Mouse (Mus musculus): ENCODE results near the gene Ppp1r15a.
"Not testable (repeated sequence)": the region's sequence is repeated elsewhere in the genome, so short reads cannot be mapped to it uniquely, and the experiment has no call there.

Ppp1r15a gene

DNA sequence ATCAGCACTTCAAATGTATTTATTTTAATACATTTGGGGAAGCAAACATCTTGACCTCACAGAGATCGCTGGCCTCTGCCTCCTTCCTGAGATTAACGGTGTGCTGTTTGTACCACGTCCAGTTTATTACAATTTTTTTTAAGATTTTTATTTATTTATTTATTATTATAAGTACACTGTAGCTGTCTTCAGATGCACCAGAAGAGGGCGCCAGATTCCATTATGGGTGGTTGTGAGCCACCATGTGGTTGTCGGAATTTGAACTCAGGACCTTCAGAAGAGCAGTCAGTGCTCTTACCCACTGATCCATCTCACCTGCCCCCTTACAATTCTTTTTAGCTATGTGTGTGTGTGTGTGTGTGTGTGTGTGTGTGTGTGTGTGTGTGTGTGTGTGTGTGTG lies 9.2 kb downstream of the Ppp1r15a start:
- not testable (repeated sequence) for DNase-seq

DNA sequence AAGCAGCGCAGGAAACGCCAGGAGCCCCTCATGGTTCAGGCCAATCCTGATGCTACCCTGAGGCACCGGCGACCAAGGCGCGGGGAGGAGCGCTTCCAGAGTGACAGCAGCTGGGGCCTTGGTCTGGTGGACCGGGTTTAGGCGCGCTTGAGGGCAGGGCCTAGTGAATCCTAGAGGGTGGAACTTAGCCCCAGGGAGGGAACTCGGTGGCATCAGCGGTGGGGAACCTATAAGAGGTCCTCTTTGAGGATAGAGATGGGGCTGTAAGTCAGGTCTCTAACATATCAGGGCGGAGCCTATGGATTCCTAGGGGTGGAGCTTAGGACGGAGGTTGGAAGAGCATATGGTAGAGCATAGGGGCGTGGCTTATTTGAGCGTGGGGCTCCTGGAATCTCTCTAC lies 10.6 kb downstream of the Ppp1r15a start:
- no peak for DNase-seq

DNA sequence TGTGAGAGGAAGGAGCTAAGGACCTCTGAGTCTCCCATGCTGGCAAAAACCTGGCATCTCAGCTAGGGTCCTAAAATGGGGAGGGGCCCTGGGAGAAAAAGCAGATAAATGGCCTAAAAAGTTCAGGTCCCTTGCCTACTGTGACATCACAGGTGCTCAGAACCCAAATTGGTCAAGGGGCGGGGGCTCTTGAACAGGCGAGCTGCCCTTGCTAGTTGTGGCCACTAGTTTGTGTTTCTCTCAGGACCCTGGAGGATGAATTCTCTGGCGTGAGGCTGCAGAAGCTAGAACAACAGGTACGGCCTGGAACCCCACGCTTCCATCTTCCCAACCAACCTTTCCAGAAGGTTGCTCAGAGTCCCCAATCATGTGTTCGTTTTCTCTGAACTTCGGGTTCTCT lies 11.7 kb downstream of the Ppp1r15a start:
- no peak for DNase-seq

DNA sequence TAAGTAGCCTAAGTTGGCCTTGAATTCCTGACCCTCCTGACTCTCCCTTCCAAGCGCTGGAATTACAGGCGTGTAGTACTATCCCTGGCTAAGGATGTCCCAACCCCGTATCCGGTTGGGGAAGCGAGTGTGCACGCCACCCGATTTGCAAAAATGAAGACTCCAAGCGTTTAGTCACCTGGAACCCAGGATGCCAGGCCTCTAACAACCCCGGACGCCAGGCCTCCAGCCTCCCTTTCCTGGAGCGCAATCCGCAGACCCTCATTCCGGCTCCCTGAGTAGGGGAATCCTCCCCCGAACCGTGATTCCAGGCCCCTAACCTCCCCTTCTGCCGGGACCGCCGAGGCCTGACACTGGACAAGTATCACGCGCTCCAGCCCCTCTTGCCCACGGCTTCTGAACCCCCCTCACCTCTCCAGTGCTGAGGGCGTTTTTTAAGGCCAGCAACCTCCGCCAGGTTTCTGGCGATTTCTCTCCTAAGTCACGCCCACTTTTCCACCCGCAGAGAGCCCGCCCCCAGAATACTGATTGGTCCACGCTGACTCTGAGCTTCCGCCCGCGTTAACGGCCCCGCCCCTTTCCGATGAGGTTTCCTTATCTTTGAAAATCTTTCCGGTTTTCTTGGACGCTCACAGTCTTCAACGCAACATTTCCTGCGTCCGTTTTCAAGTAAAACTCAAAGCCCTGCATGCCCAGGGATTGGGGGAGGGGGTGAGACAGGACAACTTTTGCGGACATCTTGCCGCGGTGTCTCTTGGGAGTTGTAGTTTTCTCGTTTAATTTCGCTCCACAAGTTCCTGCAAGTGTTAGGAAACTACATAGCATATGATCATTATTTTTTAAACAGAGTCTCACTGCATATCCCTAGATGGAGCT lies 15.9 kb downstream of the Ppp1r15a start, which contains the start of gene Nucb1:
Gene Nucb1, minus strand, starts transcription at position 495 of the 876 bp plus-strand sequence.
- DNase-seq = peak; percentile 96

DNA sequence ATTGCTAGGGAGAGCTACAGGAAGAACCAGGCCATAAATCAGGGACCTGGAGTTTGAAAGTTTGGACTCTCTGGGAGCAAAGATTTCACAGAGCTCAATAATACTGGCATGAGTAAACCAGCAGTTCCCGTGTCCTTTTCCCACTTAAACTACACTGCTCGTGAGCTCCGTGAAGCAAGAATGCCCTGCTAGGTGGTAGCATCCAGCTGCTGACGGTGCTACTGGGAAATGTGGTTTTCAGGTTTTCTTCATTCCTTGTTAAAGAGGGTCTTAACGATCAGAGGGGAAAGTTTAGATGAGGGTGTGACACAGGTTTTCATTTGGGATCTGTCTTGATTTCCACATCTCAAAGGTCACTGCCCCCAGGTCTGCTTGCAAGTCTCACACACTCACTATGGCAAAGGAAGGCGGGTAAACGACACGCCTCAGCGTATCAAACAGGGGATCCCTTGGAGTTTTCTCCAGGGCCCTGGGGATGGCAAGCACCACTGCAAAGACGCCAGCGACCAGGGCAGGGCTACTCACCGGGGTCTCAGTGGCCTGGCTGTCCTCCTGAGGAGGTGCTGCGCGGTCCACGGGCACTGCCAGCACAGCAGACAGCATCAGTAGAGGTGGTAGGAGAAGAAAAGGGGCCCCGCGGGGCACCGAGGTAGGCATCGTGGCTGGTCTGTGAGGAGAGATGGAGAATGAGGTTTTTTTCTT lies 16.7 kb downstream of the Ppp1r15a start:
- no peak for DNase-seq

DNA sequence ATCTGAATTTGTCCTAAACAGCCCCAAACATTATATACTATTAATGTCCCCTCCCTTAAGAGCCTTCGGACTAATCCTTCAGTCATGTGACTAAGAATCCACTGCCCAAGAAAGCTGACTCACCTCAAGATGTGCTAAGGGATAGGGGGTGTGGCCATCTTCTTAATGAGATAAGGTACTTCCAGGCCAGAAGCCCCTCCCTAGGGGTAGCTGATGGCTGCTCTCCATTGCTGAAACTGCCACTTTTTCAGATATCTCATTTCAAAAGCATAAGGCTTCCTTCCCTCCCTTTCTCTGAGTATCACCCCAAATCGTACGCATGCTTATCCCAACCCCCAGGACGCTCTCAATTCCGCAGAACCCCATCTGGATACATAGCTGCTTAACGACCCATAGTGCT lies 17.5 kb downstream of the Ppp1r15a start:
- no peak for DNase-seq

DNA sequence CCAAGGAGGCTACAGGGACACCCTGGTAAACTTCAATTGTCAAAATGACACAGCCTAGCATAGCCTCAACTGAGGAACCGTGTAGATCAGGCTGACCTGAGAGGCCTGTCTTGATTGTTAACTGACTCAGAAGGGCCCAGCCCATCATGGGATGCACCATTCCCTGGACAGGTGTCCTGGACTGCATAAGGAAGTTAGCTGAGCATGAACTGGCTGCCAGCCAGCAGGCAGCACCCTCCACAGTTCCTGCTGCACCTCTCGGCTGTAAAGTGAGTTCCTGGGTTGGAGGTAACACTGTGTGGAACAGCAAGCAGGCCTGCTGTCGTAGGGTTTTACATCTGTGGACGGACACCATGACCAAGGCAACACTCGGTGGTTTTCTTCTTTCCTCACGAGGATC lies 18.5 kb downstream of the Ppp1r15a start:
- peak; percentile 51 for DNase-seq

DNA sequence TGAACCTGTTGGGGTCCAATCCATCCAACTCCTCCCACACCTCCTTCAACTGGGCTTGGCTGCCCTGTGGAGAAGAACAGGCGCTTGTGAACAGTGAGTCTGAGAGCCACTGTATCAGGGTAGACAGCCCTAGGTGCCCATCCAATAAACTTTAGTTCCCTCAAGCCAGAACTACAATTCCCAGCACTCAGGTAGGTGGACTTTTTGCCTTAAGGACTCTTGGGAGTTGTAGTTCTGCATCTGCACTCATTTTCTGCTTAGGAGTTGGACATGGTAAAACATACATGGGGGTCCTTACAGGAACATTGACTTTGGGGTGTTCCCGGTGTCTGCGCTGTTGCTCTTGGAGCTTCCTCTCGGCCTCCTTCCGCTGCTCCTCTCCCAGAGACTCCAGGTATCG lies 27.6 kb downstream of the Ppp1r15a start:
- no peak for DNase-seq

DNA sequence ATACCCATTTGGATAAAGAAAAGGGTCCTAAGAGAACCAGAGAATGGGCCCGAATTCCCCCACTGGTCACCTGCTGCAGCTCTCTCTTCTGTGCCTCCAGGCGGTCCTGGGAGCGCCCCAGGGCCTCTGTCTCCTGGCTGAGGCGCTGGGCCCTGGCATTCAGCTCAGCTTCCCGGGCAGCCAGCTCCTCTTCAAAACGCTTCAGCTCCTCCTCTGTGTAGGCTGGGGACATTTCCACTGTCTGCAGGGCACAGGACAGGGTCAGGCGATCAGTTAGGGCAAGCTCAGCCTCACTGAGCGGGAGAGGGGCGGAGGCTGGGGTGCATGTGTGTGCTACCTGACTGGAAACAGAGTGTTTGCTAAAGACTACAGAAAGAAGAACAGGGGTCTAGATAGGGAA lies 31.5 kb downstream of the Ppp1r15a start:
- no peak for DNase-seq

DNA sequence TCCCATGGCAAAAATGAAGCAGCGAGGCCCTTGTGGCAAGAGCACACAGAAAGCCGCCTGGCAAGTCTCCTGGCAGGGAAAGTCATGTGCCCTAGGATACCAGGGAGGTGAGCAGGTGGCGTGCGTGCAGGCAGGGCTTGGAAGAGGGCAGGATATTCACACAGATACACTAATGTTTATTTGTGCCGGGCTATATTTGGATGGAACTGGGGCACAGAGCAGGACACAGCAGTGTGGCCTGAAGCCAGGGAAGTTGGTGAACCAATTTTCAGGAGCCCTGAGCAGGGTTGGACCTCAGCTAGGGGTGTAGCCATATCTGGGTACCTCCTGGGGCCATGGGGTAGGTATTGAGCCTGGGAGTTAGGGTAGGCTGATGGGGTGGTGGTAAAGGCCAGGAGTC lies 33.1 kb downstream of the Ppp1r15a start:
- DNase-seq = no peak

DNA sequence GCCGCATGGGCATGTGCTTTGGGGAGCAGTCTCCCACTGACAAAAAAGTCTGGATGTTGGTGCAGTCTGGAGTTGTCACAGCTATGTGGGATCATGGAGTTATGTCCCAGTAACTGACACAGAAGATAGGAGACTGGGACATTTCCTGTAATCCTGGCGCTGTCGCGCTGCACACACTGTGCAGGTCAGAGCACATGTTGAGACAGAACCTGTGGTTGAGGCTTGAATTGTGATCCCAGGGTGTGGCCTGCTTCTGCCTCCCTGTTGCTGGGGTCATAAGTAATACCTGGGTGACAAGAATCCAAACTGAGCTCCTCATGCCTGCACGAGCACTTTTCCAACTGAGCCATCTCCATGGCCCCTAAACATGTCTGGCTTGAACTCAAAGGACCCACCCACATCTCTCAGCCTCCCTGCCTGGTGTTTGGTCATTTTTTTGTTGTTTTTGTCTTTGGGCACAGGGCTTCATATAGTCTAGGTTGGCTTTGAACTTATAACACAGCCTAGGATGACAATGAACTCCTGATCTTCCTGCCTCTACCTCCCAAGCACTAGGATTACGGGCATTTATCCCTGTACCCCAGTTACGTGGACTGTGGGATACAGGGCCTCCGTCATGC lies 33.7 kb downstream of the Ppp1r15a start:
- DNase-seq = no peak

DNA sequence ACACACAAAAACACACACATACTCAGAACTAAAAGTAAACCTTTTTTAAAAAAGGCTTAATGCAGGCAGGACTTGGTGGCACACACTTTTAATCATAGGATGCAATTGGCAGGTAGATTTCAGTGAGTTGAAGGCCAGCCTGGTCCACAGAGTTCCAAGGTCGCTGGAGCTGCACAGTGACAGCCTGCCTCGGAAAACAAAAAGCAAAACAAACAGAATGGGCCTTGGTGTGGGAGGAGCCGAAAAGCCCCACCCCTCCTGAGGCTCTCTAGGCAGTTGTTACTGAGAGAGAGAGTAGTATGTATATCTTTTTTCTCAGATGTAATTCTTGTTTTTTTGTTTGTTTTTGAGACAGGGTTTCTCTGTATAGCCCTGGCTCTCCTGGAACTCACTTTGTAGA lies 34.8 kb downstream of the Ppp1r15a start:
- peak; percentile 59 for DNase-seq

DNA sequence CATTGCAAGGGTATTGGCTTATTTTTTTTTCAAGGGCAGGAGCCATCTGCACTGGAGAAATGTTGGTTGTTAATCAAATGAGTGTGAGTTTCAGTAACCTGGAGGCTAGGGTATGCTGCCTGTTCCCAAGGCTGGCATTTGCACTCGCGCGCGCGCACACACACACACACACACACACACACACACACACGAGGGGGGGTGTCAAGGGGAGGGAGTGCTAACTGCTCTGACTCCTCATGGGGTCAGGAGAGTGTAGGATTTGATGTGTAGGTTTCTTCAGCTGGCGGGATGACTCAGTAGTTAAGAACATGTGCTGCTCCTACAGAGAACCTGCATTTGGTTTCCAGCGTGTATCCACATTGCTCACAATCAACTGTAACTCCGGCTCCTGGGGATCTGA lies 35.2 kb downstream of the Ppp1r15a start:
- DNase-seq = peak; percentile 17

DNA sequence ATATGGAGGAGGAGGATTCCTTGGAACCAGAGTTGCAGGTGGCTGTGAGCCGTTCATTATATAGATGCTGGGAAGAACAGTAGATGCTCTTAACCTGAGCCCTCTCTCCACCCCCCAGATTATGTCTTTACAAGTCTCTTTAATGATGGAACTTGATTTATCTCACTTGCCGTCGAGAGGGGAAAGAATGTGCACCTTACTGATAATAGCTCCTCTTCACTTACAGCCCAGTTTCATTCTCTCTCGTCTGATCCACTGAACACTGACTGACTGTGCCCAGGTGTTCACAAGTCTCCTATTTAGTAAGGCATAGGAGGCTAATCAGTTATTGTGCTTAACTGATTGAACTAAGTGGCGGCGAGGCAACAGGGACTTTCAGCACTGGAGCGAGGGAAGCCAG lies 36.5 kb downstream of the Ppp1r15a start:
- DNase-seq = no peak

DNA sequence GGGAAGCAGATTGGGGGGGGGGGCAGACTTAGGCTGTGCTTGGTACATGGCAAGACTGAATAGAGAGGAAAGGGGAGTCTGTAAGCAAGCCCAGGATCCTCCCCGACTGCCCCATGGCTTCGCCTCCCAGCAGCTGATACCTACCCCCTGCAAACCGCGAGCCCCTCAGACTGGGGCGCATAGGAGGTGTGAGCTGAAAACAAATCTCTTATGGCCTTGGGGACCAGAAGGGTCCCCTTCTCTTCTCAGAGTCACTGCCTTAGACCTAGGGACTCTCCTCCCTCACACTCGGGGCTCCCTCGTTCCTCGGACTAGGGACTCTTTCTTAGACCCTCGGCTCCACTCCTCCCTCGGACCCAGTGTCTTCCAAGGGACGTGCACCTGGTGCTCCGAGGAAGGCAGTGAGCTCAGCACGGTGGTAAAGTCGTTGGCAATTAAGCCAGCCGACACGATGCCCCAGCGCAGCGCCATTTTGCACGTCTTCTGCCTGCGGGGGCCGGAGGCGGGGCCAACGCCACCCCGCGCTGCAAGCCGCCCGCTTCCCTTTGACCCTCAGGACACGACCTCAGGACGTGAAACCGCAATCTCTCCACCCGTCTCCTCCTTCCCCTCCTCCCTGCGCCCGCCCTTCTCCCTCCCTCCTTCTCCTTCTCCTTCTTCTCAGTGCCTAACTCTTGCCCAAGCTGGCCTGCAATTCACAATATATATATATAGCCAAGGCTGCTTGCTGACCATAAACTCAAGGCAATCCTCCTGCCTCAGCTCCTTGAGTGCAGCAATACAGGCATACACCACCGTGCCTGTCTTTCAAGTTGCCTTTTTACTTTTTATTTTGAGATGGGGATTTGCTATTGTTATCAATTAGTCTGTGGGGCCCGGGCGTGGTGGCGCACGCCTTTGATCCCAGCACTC lies 37.5 kb downstream of the Ppp1r15a start, which contains the start of gene Dhdh:
Gene Dhdh, minus strand, starts transcription at position 513 of the 912 bp plus-strand sequence.
- peak; percentile 75 for DNase-seq

DNA sequence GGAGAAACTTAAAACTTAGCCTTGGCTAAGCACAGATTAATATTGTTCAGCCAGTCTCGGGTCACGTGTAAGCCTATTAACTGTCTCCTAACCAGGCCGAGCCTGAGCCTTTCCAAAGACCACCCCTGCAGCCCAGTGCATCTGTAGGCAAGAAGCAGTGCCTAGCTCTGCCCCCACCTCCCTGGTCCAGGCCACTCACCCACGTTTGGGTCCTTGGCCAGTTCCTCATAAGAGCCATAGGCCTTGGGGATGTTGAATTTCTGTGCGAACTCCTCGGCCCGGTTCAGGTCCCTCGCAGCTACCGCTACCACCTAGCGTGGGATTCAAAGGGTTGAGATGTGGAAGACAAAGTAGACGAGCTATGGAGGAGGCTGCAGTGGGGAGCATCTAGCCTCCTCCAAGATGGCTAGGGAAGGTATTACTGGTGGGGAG lies 38.2 kb downstream of the Ppp1r15a start:
- no peak for DNase-seq

DNA sequence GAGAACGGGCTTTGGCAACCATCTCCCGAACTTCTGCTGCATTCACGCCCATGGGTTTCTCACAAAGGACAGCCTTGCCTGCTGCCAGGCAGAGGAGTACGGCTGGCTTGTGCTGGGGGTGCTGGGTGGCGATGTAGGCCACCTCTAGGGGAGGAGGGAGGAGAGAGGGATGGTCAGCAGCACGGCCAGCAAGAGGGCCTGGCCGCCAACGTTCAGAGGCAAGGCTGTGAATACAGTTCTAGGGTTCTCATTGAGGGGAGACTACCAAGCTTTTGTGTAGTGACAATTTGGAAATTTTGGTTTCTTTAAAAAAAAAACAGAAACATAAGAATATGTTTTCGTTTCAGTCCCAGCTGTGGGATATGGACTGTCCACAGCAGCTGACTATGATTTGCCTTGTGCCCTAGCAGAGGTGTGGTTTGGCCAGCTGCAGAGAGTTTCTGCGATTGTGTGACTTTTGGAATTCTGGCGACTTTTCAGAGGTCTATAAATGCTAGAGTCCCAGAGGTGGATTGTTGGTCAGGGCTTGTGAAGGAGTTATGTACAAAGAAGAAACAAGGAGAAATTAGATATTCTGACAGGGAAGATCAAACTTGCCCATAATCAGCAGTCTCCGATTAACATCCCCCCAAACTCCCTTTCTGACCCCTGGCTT lies 39.2 kb downstream of the Ppp1r15a start, which contains the start of gene Gm45808:
Gene Gm45808, minus strand, starts transcription at position 51 of the 655 bp plus-strand sequence.
- no peak for DNase-seq

DNA sequence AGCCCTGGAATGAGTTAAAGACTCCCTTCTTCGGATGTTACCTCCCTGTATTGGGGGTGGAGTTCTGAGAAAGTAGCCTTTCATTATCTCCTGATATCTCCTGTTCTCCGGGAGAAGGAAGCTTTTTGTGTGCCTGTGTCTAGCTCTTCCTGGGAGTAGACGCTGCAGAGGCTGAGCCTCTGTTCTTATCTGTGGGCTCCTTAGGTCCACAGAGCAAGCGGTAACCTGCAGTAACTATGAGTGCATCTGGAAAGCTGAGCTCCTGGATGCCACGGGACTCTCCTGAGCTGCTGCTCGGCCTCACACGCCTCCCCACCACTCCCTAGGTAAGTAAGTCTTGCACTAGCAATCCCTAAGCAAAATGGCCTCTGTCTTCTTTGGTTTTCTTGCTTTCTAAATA lies 39.9 kb downstream of the Ppp1r15a start:
- no peak for DNase-seq

DNA sequence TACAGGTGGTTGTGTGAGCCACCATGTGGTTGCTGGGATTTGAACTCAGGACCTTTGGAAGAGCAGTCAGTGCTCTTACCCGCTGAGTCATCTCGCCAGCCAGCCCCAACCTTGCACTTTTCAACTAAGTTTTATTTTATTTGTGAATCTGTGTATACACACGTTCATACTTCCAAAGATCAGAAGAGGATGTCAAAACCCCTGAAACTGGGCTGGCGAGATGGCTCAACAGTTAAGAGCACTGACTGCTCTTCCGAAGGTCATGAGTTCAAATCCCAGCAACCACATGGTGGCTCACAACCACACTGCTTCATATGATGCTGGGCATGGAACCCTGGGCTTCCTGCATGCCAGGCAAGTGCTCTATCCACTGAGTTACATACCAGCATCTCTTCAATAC lies 41.1 kb downstream of the Ppp1r15a start:
- not testable (repeated sequence) for DNase-seq

DNA sequence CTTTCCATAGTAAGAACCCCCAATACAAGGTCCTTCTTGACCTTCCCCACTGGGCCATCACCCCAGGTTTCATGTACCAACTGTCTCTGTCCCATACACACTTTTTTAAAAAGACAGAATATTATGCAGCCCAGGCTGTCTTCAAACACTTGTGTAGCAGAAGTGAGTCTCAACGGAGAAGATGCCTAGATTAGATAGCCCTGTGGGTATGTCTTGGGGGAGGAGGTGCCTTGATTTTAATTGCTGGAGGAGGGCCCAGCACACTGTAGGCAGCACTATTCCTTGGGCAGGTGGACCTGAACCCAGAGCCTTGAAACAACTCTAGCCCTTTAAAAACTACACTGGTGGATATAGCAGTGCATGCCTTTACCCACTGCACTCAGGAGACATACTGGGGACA lies 43.9 kb downstream of the Ppp1r15a start:
- no peak for DNase-seq

DNA sequence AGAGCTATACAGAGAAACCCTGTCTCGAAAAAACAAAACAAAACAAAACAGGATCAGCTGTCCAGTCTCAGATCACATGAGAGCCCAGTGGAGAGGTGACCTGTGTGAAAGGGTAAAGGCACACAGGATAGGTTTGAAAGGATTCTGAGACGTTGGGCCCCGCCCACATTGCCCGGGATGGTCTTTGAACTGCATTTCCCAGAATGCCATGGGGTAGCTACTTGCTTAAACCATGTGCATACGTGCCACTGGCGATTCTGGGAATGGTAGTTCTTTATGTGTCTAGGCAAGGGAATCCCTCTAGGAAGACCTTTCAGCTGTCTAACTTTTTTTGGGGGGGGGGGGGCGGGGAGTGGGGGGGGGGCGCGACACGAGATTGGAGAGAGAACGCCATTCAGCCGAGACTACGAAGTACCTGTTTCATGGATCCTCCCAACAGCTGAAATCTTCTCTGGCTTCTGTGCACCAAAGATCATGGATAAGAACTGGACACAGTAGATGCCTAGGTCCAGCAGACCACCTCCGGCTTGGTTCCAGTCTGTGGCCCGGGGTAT lies 44.6 kb downstream of the Ppp1r15a start, which contains the start of gene Tulp2:
Gene Tulp2, plus strand, starts transcription at position 504 of the 554 bp plus-strand sequence.
- DNase-seq = peak; percentile 84

All from kidney, postnatal 14 days (tissue).